Mouse (Mus musculus): ENCODE data around the gene Tspan33.

The Tspan33 gene

GRCm38 (mm10) chr6:29697548-29697947 is 3.5 kb downstream of the Tspan33 start:
- no peak for DNase-seq (ENCODE audit: low spot score in 2 of 2)

- DNase-seq (ENCODE audit: low spot score in 2 of 2) = no peak
Observed at GRCm38 (mm10) chr6:29699085-29699745, 5.2 kb downstream of the Tspan33 start.

GRCm38 (mm10) chr6:29701051-29701450 is 7.0 kb downstream of the Tspan33 start:
- DNase-seq (ENCODE audit: low spot score in 2 of 2) = no peak

GRCm38 (mm10) chr6:29702126-29702525 is 8.1 kb downstream of the Tspan33 start:
- DNase-seq (ENCODE audit: low spot score in 2 of 2) = no peak

- DNase-seq (ENCODE audit: low spot score in 2 of 2) = no peak
Observed at GRCm38 (mm10) chr6:29704143-29704542, 10.1 kb downstream of the Tspan33 start.

GRCm38 (mm10) chr6:29707902-29708301 is 13.9 kb downstream of the Tspan33 start:
- DNase-seq (ENCODE audit: low spot score in 2 of 2) = no peak

GRCm38 (mm10) chr6:29711318-29711717 is 17.3 kb downstream of the Tspan33 start:
- no peak for DNase-seq (ENCODE audit: low spot score in 2 of 2)

GRCm38 (mm10) chr6:29712011-29712584 is 18.1 kb downstream of the Tspan33 start:
- DNase-seq (ENCODE audit: low spot score in 2 of 2) = no peak

- no peak for DNase-seq (ENCODE audit: low spot score in 2 of 2)
Observed at GRCm38 (mm10) chr6:29716624-29717365, 22.8 kb downstream of the Tspan33 start.

- DNase-seq (ENCODE audit: low spot score in 2 of 2) = no peak
Observed at GRCm38 (mm10) chr6:29717541-29717940, 23.5 kb downstream of the Tspan33 start.

- no peak for DNase-seq (ENCODE audit: low spot score in 2 of 2)
Observed at GRCm38 (mm10) chr6:29717952-29718521, 24.0 kb downstream of the Tspan33 start.

- peak; percentile 79 to 81 for DNase-seq (ENCODE audit: low spot score in 2 of 2)
Observed at GRCm38 (mm10) chr6:29718894-29719329, 24.9 kb downstream of the Tspan33 start.

- DNase-seq (ENCODE audit: low spot score in 2 of 2) = no peak
Observed at GRCm38 (mm10) chr6:29721890-29722289, 27.9 kb downstream of the Tspan33 start.

- no peak for DNase-seq (ENCODE audit: low spot score in 2 of 2)
Observed at GRCm38 (mm10) chr6:29726576-29727200, 32.7 kb downstream of the Tspan33 start.

- no peak for DNase-seq (ENCODE audit: low spot score in 2 of 2)
Observed at GRCm38 (mm10) chr6:29728035-29728434, 34.0 kb downstream of the Tspan33 start.

GRCm38 (mm10) chr6:29729491-29729890 is 35.5 kb downstream of the Tspan33 start:
- DNase-seq (ENCODE audit: low spot score in 2 of 2) = no peak

- DNase-seq (ENCODE audit: low spot score in 2 of 2) = peak; percentile 88 to 90
Observed at GRCm38 (mm10) chr6:29735336-29735688, 41.3 kb downstream of the Tspan33 start, which contains the start of gene Smo. Gene Smo, plus strand, starts transcription at chr6:29735503.

GRCm38 (mm10) chr6:29735689-29736451 is 41.8 kb downstream of the Tspan33 start:
- DNase-seq (ENCODE audit: low spot score in 2 of 2) = peak; percentile 62 to 68

GRCm38 (mm10) chr6:29736610-29737458 is 42.8 kb downstream of the Tspan33 start:
- no peak for DNase-seq (ENCODE audit: low spot score in 2 of 2)

- no peak for DNase-seq (ENCODE audit: low spot score in 2 of 2)
Observed at GRCm38 (mm10) chr6:29751466-29752152, 57.6 kb downstream of the Tspan33 start.

All from urinary bladder, postnatal 4 days (tissue).